Mouse (Mus musculus) neural tube, embryonic 15.5 days (tissue): ENCODE results near the gene Phldb2. TPM values are rescaled to one million over a fixed set of nuclear protein-coding genes. Genes with fewer than 3 reads are reported as not detected.

Experiments
- ATAC-seq: fragments of 200-750 bp; cut with Nextera tagmentation; 2 replicates; pipeline ENCODE4 v1.8.0; 2017; ENCODE audit warnings: mild to moderate bottlenecking, moderate TSS enrichment, moderate library complexity; ENCODE audit not compliant: low FRiP score
- H3K27ac ChIP-seq: fragments of 300-500 bp; sonication (generic); replicated peaks from 2 replicates; pipeline ENCODE4 v1.5.1; 2015; ENCODE audit warnings: mild to moderate bottlenecking, inconsistent platforms
- H3K27me3 ChIP-seq: fragments of 300-500 bp; sonication (generic); replicated peaks from 2 replicates; pipeline ENCODE4 v1.6.1; 2015; ENCODE audit warnings: inconsistent platforms
- H3K36me3 ChIP-seq: fragments of 300-500 bp; sonication (generic); 2 replicates; pipeline ENCODE4 v1.6.1; 2015; ENCODE audit warnings: inconsistent platforms
- H3K4me1 ChIP-seq: fragments of 300-500 bp; sonication (generic); 2 replicates; pipeline ENCODE4 v1.6.1; 2015; ENCODE audit warnings: inconsistent platforms
- H3K4me2 ChIP-seq: fragments of 300-500 bp; sonication (generic); 2 replicates; pipeline ENCODE4 v1.6.1; 2015; ENCODE audit warnings: inconsistent platforms, mild to moderate bottlenecking, moderate library complexity
- H3K4me3 ChIP-seq: fragments of 300-500 bp; sonication (generic); replicated peaks from 2 replicates; pipeline ENCODE4 v1.5.1; 2015; ENCODE audit warnings: mild to moderate bottlenecking, inconsistent platforms
- H3K9ac ChIP-seq: fragments of 300-500 bp; sonication (generic); replicated peaks from 2 replicates; pipeline ENCODE4 v1.6.1; 2015; ENCODE audit warnings: mild to moderate bottlenecking, inconsistent platforms
- H3K9me3 ChIP-seq: fragments of 300-500 bp; sonication (generic); replicated peaks from 2 replicates; pipeline ENCODE4 v1.6.1; 2016; ENCODE audit warnings: inconsistent platforms
- WGBS: fragments of 180-500 bp; shearing (Covaris S2); methylation state at CpG from one replicate; pipeline ENCODE4 v1.1.7; 2015; ENCODE audit warnings: mixed read lengths; 5-methylcytosine and 5-hydroxymethylcytosine counted together
- polyA plus RNA-seq: library from polyadenylated mRNA; unstranded; fragments of >200 nt; fragmentation: Nextera tagmentation; extraction: Ambion mirVana; gene quantifications from 2 replicates; pipeline ENCODE4 v1.2.1, GENCODE M21; 2015

The Phldb2 gene
- 7.2 and 11.2 TPM in 2 replicates for polyA plus RNA-seq

- no peak for ATAC-seq
- H3K4me3 ChIP-seq, result no peak within 1 kb of the TSS
- no peak within 1 kb of the TSS for H3K27ac ChIP-seq
- H3K36me3 ChIP-seq, result no peaks in the 10 kb centered on the region
- H3K4me2 ChIP-seq, result no peak within 1 kb of the TSS
- H3K9ac ChIP-seq, result no peak within 1 kb of the TSS
- no peaks in the 10 kb centered on the region for H3K9me3 ChIP-seq
- no peaks in the 10 kb centered on the region for H3K27me3 ChIP-seq
- WGBS, result 87% methylated on average over 4 of the region's 4 CpGs
- no peaks in the 10 kb centered on the region for H3K4me1 ChIP-seq
Observed at GRCm38 (mm10) chr16:45953394-45953793, at the start of gene Phldb2. Phldb2 (minus strand) TSS chr16:45953598.

GRCm38 (mm10) chr16:46001550-46002166 lies 48.3 kb upstream of the Phldb2 start:
- no peak for ATAC-seq
- WGBS, result 84% methylated on average over 10 of the region's 10 CpGs
- Histone ChIP-seq H3K27ac (no peak overlapping the region), H3K9me3 (no peaks in the 10 kb centered on the region), H3K4me2 (no peak overlapping the region), H3K4me1 (peaks cover 3% of the 10 kb centered on the region), H3K9ac (no peak overlapping the region), H3K4me3 (no peak overlapping the region), H3K36me3 (no peaks in the 10 kb centered on the region), H3K27me3 (no peaks in the 10 kb centered on the region)

- no peak overlapping the region for H3K27ac ChIP-seq
- H3K4me1 ChIP-seq, result peaks cover 3% of the 10 kb centered on the region
- ATAC-seq, result no peak
- 84% methylated on average over 3 of the region's 3 CpGs for WGBS
- no peaks in the 10 kb centered on the region for H3K9me3 ChIP-seq
- H3K9ac ChIP-seq, result no peak overlapping the region
- H3K4me2 ChIP-seq, result no peak overlapping the region
- H3K4me3 ChIP-seq, result no peak overlapping the region
- no peaks in the 10 kb centered on the region for H3K36me3 ChIP-seq
- no peaks in the 10 kb centered on the region for H3K27me3 ChIP-seq
Observed at GRCm38 (mm10) chr16:46000976-46001375, 47.6 kb upstream of the Phldb2 start.

- Histone ChIP-seq H3K4me3 (no peak overlapping the region), H3K27ac (no peak overlapping the region), H3K4me2 (no peak overlapping the region), H3K27me3 (no peaks in the 10 kb centered on the region), H3K36me3 (no peaks in the 10 kb centered on the region), H3K4me1 (peaks cover 3% of the 10 kb centered on the region), H3K9ac (no peak overlapping the region), H3K9me3 (no peaks in the 10 kb centered on the region)
- no peak for ATAC-seq
- WGBS, result 25% methylated on average over 10 of the region's 10 CpGs
Observed at GRCm38 (mm10) chr16:45999374-46000191, 46.2 kb upstream of the Phldb2 start.

- ATAC-seq, result no peak
- no peak overlapping the region for H3K27ac ChIP-seq
- WGBS, result 79% methylated on average over 7 of the region's 7 CpGs
Observed at GRCm38 (mm10) chr16:45998231-45998630, 44.8 kb upstream of the Phldb2 start.

GRCm38 (mm10) chr16:45990901-45991676 lies 37.7 kb upstream of the Phldb2 start:
- no peak for ATAC-seq
- Histone ChIP-seq H3K4me3 (no peak overlapping the region), H3K4me2 (no peak overlapping the region), H3K9ac (no peak overlapping the region), H3K36me3 (no peaks in the 10 kb centered on the region), H3K27ac (no peak overlapping the region), H3K4me1 (no peaks in the 10 kb centered on the region), H3K9me3 (no peaks in the 10 kb centered on the region), H3K27me3 (no peaks in the 10 kb centered on the region)
- 51% methylated on average over 10 of the region's 10 CpGs for WGBS

More at GRCm38 (mm10) chr16:45998231-45998630, 44.8 kb upstream of the Phldb2 start:
- Histone ChIP-seq H3K4me2 (no peak overlapping the region), H3K4me1 (peaks cover 3% of the 10 kb centered on the region), H3K27me3 (no peaks in the 10 kb centered on the region), H3K9ac (no peak overlapping the region), H3K4me3 (no peak overlapping the region), H3K36me3 (no peaks in the 10 kb centered on the region), H3K9me3 (no peaks in the 10 kb centered on the region)

- no peaks in the 10 kb centered on the region for H3K36me3 ChIP-seq
- no peak for ATAC-seq
- no peak overlapping the region for H3K4me3 ChIP-seq
- H3K27me3 ChIP-seq, result no peaks in the 10 kb centered on the region
- no peak overlapping the region for H3K9ac ChIP-seq
- peaks cover 7% of the 10 kb centered on the region for H3K4me1 ChIP-seq
- no peak overlapping the region for H3K27ac ChIP-seq
- 58% methylated on average over 1 of the region's 1 CpGs for WGBS
- H3K9me3 ChIP-seq, result no peaks in the 10 kb centered on the region
- no peak overlapping the region for H3K4me2 ChIP-seq
Observed at GRCm38 (mm10) chr16:45986236-45986635, 32.8 kb upstream of the Phldb2 start.

- Histone ChIP-seq H3K9ac (no peak overlapping the region), H3K27me3 (no peaks in the 10 kb centered on the region), H3K27ac (peak overlapping the region; percentile 23; the same call in 1 of the 2 replicates), H3K4me2 (no peak overlapping the region), H3K9me3 (no peaks in the 10 kb centered on the region), H3K4me3 (no peak overlapping the region), H3K4me1 (peaks cover 7% of the 10 kb centered on the region), H3K36me3 (no peaks in the 10 kb centered on the region)
- 73% methylated on average over 4 of the region's 4 CpGs for WGBS
- peak; percentile 67 for ATAC-seq
Observed at GRCm38 (mm10) chr16:45984610-45985606, 31.5 kb upstream of the Phldb2 start.

GRCm38 (mm10) chr16:45976251-45976650 lies 22.9 kb upstream of the Phldb2 start:
- no peak for ATAC-seq
- Histone ChIP-seq H3K9me3 (no peaks in the 10 kb centered on the region), H3K4me3 (no peak overlapping the region), H3K36me3 (peaks cover 6% of the 10 kb centered on the region; the same call in 1 of the 2 replicates), H3K27ac (no peak overlapping the region), H3K4me2 (no peak overlapping the region), H3K9ac (no peak overlapping the region), H3K4me1 (no peaks in the 10 kb centered on the region), H3K27me3 (no peaks in the 10 kb centered on the region)
- 83% methylated on average over 1 of the region's 1 CpGs for WGBS

GRCm38 (mm10) chr16:45973959-45974686 lies 20.7 kb upstream of the Phldb2 start:
- no peak overlapping the region for H3K4me3 ChIP-seq
- H3K27me3 ChIP-seq, result no peaks in the 10 kb centered on the region
- ATAC-seq, result no peak
- no peak overlapping the region for H3K27ac ChIP-seq
- H3K4me1 ChIP-seq, result no peaks in the 10 kb centered on the region
- H3K9me3 ChIP-seq, result no peaks in the 10 kb centered on the region
- H3K36me3 ChIP-seq, result peaks cover 6% of the 10 kb centered on the region; the same call in 1 of the 2 replicates
- 61% methylated on average over 9 of the region's 9 CpGs for WGBS
- H3K4me2 ChIP-seq, result no peak overlapping the region
- no peak overlapping the region for H3K9ac ChIP-seq
